Mouse (Mus musculus): ENCODE results near the gene Lrrc28.

Lrrc28 gene

DNA sequence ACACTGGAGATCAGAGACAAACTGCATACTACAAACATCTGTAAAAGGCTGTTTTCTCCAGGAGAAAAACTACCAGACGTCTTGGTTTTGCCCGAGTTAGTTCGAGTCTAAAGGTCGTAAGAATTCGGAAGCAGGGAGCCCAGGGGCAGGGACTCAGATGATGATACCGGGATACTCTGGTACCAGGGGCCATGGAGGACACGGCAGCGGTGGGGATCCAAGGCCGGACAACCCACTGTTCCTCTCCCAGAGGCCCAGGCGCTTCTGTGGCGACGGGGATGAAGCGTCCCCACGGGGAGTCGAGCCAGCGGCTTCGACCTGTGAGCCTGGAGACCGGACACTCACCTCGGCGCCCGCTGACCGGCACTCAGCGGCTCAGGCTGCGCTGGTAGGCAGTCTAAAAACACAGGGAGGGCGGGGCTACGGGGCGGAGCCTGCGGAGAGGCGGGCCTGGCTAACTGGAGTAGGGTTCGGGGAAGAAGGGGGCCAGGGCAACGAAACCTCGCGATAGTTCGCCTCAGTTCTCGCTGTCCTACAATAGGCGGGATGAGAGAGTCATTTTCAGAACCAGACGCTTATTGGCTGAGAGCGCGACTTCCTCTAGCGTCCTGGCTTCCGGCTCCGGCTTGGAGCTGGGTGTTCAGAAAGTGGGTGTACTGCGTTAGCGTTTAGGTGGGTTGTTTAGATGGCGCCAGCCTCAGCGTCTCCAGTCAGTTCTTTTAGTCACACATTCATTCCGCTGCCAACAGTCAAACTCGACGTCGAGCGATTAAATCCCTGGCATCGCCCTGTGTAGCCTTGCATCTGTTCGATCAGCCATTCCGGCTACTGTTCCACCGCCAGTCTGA, at the start of gene Lrrc28:
TSS of gene Lrrc28 (minus strand) at position 436 of the 848 bp plus-strand sequence.
- DNase-seq (ENCODE audit: low read depth, low spot score) = peak; percentile 99

- no peak for DNase-seq (ENCODE audit: low read depth, low spot score)
Measured at GRCm38 (mm10) chr7:67692791-67693538, 47.9 kb upstream of the Lrrc28 start.

GRCm38 (mm10) chr7:67692141-67692540, 47.1 kb upstream of the Lrrc28 start:
- no peak for DNase-seq (ENCODE audit: low read depth, low spot score)

GRCm38 (mm10) chr7:67691036-67691435, 46.0 kb upstream of the Lrrc28 start:
- DNase-seq (ENCODE audit: low read depth, low spot score) = no peak

DNA sequence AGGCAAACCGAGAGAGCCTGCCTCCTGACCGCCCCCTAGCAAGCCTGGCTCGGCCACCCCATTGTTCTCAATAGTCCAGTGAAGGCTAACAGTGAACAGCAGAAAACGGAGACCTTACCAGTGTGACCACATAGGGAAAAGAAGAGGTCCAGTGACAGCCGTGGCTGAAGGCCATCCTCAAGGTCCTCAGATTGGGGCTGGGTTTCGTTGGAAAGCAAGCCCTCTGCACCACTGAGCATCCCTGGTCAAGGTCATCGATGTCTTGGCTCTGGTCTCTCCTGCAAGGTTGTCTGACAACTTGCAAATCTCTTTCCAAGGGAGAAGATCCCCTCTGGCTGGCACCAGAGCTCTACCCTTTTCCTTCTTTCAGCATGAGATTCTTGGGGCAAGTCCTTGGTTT, 44.7 kb upstream of the Lrrc28 start:
- DNase-seq (ENCODE audit: low read depth, low spot score) = no peak

DNA sequence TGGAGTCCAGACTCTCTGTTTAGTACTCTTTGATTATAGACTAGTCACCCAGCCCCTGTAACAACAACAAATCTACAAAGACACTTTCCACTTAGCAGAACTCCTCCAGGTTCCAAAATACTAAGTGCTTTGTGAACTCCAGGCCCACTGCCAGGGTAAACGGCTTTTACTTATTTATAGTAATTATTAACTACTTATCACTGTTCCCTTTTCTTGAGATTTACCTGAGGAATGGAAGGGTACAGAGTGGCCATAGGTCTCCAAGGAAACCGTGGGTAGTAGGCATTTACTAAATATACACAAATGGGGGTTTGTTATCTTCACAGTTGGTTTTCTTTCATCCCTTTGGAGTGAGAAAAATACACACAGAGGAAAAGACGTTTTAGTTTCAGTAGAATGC, 43.2 kb upstream of the Lrrc28 start:
- no peak for DNase-seq (ENCODE audit: low read depth, low spot score)

- DNase-seq (ENCODE audit: low read depth, low spot score) = no peak
Measured at GRCm38 (mm10) chr7:67686545-67686944, 41.5 kb upstream of the Lrrc28 start.

DNA sequence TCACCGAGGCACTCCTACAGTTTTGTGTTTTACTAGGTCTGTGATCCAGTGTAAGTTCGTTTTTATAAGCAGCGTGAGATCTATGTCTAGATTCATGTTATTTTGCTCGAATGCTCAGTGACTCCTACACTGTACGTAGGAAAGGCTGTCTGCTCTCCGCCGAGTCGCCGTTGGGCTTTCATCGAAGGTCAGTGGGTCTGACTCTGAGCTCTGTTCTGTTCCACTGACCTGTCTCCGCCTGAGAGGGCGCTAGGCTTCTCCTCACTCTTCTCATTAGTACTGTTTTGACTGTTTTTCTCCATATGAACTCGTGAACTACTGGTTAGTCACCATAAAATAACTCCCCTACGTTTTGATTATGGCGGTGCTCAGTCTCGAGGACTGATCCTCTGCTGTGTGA, 37.9 kb upstream of the Lrrc28 start:
- DNase-seq (ENCODE audit: low read depth, low spot score) = no peak

- no peak for DNase-seq (ENCODE audit: low read depth, low spot score)
Measured at GRCm38 (mm10) chr7:67681078-67681477, 36.0 kb upstream of the Lrrc28 start.

GRCm38 (mm10) chr7:67678878-67679499, 33.9 kb upstream of the Lrrc28 start:
- no peak for DNase-seq (ENCODE audit: low read depth, low spot score)

DNA sequence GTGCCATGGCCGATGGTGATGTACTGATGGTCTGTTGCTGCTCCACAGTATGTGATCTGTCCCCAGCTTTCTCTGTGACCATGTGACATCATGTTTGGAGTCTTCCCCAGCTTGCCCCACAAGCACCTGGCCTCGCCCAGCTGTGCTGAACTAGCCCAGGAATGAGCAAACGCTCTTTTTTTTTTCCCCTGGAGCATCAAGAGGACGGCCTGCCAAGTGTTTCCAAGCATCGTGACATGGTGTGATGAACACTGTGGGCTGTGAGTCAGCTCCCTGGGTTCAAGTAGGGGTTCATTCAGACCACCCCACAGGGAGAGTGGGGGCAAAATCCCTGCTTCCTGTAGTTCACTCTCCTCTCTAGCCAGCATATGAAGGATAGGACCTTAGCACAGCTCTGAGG, 28.6 kb upstream of the Lrrc28 start:
- DNase-seq (ENCODE audit: low read depth, low spot score) = no peak

GRCm38 (mm10) chr7:67672650-67673049, 27.6 kb upstream of the Lrrc28 start:
- DNase-seq (ENCODE audit: low read depth, low spot score) = peak; percentile 60

DNA sequence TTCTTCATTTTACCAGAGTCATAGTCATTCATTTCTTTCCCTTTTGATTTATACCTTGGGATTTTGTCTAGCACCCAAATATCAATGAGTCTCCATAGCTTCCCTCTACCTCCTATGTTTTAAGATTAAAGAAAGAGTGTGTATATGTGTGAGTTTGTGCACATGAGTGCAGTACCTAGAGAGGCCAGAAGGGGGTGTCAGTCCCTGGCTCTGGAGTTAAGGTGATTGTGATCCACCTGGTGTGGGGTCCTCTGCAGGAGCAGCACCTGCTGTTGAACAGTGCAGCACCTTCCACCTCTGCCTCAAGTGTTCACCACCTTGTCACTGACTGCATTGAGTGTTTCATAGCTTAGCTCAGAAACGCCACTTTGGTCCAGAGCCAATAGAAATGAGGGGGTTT, 25.9 kb upstream of the Lrrc28 start:
- no peak for DNase-seq (ENCODE audit: low read depth, low spot score)

DNA sequence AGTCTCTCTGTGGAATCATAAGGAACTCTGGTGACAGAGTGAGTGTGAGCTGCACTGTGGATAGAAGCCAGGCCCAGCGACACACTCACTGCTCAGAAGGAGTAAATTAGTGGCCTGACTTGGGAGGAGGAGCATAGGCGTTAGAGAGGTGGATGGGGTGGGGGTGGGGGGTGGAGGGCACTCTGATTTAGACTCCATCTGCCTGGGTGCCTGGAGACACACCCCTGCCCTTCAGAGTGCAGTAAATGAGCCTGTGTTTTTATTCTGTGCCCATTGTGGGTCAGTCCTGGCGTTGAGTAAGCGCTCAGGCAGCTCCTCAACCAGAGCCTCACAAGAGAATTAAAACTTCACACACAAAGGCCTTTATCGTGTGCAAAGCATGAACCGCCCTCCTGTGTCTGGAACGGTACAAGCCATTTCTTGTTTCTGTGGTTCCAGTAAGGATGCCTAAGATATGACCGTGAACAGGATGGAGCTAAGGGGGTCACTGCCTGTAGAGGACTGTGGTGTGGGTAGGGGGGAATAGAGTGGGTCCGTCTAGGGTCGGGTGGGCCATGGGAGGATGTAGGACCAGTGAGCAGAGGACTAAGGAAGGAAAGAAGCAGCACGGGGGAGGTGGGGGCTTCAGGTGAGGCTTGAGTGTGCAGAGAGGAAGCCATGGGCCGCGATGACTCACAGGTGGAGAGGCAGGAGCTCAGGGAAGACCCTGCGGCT, 19.1 kb upstream of the Lrrc28 start:
- no peak for DNase-seq (ENCODE audit: low read depth, low spot score)

DNA sequence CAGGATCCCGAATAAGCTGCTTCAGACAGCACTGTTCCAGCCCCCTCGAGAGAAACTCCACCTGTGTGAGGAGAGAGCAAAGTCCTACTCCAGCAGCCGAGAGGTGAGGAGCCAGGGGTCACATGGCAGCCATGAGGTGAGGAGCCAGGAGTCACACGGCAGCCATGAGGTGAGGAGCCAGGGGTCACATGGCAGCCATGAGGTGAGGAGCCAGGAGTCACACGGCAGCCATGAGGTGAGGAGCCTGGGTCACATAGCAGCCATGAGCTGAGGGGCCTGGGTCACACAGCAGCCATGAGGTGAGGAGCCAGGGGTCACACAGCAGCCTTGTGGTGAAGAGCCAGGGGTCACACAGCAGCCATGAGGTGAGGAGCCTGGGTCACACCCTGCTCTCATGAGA, 17.4 kb upstream of the Lrrc28 start:
- DNase-seq (ENCODE audit: low read depth, low spot score) = no peak

DNA sequence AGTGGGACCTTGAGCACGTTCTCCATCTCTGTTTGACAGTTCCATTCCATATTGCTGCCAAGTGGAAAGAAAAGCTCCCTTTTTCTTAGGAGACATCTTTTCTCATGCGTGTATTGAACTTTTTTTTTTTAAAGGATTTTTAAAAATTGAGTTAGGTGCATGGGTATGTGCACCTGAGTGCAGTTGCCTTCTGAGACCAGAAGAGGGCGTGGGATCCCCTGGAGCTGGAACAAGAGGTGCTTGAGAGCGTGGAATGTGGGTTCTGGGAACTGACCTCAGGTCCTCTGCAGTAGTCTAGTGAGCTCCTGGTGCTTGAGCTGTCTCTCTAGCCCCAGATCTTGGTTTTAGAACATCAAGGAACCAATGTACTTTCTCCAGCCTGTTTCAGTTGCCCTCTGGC, 13.0 kb upstream of the Lrrc28 start:
- DNase-seq (ENCODE audit: low read depth, low spot score) = no peak

- DNase-seq (ENCODE audit: low read depth, low spot score) = no peak
Measured at GRCm38 (mm10) chr7:67655186-67655585, 10.1 kb upstream of the Lrrc28 start.

GRCm38 (mm10) chr7:67654668-67655067, 9.6 kb upstream of the Lrrc28 start:
- no peak for DNase-seq (ENCODE audit: low read depth, low spot score)

DNA sequence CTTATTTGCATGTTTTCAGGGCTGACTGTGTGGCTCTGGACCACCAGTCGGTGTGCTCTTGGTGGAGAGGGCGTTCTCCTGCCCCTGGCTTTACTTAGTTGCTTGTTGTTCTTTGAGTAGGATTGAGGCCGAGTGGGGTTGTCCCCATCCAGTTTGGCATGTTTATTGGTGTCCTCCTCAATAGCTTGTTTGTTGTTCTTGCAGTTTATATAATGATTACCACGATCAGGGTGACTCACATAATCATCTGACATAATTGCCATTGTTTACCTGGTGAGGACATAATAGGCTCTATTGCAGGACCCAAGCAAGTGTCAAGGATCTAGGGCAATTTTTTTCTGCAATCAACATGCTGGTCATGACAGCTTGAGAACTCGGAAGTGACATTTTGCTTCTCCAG, 7.1 kb upstream of the Lrrc28 start:
- DNase-seq (ENCODE audit: low read depth, low spot score) = no peak

DNA sequence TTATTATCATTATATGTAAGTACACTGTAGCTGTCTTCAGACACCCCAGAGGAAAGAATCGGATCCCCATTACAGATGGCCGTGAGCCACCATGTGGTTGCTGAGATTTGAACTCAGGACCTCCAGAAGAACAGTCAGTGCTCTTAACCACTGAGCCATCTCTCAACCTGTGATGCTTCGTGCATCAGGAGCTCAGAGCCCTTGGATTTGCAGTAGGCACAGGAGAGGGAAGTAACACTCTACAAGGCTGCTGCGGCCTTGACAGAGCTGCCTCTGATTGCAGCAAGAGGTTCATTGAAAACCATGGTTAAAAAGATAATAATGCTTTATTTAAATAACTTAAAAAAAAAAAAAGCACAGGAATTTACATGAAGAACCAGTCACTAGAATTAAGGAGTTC, 3.3 kb upstream of the Lrrc28 start:
- no peak for DNase-seq (ENCODE audit: low read depth, low spot score)

DNA sequence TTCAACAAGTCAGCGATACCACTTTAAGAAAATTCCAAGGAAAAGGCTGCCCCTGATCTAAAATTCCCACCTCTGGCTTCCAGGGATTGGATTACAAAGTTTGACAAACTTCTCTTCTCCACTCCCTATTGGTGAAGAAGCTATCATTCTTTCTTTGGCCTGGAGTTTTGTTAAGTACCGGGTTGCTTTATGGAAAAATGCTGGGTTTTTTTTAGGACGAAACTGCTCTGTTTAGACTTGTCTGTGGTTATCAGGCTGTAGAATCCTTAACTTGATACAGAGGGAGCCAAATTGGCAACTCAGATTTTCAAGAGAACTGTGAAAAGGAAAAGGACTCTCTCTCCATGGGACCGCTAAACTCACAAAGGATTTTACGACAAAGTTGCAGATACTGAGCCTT, 2.2 kb upstream of the Lrrc28 start, which contains the start of gene Ttc23:
TSS of gene Ttc23 (plus strand) at position 134 of the 400 bp plus-strand sequence.
- DNase-seq (ENCODE audit: low read depth, low spot score) = no peak

GRCm38 (mm10) chr7:67646131-67646530, 1.1 kb upstream of the Lrrc28 start:
- DNase-seq (ENCODE audit: low read depth, low spot score) = no peak
